Mouse (Mus musculus): ENCODE data around the gene Gab1.

Gab1 gene

GRCm38 (mm10) chr8:80823250-80823649, 57.1 kb downstream of the Gab1 start:
- in situ Hi-C loops (cut with MboI; ENCODE audit: low pct_unique_long_range_greater_than_20kb in 1 of 2, low sequenced_read_pairs in 2 of 2, unreplicated experiment in 1 of 2) = no loop called here

GRCm38 (mm10) chr8:80821367-80822225, 58.7 kb downstream of the Gab1 start:
- in situ Hi-C loops (cut with MboI; ENCODE audit: low pct_unique_long_range_greater_than_20kb in 1 of 2, low sequenced_read_pairs in 2 of 2, unreplicated experiment in 1 of 2) = no loop called here

GRCm38 (mm10) chr8:80818978-80819377, 61.3 kb downstream of the Gab1 start:
- in situ Hi-C loops (cut with MboI; ENCODE audit: low pct_unique_long_range_greater_than_20kb in 1 of 2, low sequenced_read_pairs in 2 of 2, unreplicated experiment in 1 of 2) = no loop called here

- in situ Hi-C loops (cut with MboI; ENCODE audit: low pct_unique_long_range_greater_than_20kb in 1 of 2, low sequenced_read_pairs in 2 of 2, unreplicated experiment in 1 of 2) = no loop called here
Observed at GRCm38 (mm10) chr8:80817065-80817464, 63.3 kb downstream of the Gab1 start.

GRCm38 (mm10) chr8:80815179-80815578, 65.1 kb downstream of the Gab1 start:
- in situ Hi-C loops (cut with MboI; ENCODE audit: low pct_unique_long_range_greater_than_20kb in 1 of 2, low sequenced_read_pairs in 2 of 2, unreplicated experiment in 1 of 2) = no loop called here

GRCm38 (mm10) chr8:80814087-80814791, 66.1 kb downstream of the Gab1 start:
- in situ Hi-C loops (cut with MboI; ENCODE audit: low pct_unique_long_range_greater_than_20kb in 1 of 2, low sequenced_read_pairs in 2 of 2, unreplicated experiment in 1 of 2) = no loop called here

- in situ Hi-C loops (cut with MboI; ENCODE audit: low pct_unique_long_range_greater_than_20kb in 1 of 2, low sequenced_read_pairs in 2 of 2, unreplicated experiment in 1 of 2) = no loop called here
Observed at GRCm38 (mm10) chr8:80813439-80813838, 66.9 kb downstream of the Gab1 start.

GRCm38 (mm10) chr8:80811591-80811991, 68.7 kb downstream of the Gab1 start:
- in situ Hi-C loops (cut with MboI; ENCODE audit: low pct_unique_long_range_greater_than_20kb in 1 of 2, low sequenced_read_pairs in 2 of 2, unreplicated experiment in 1 of 2) = no loop called here

GRCm38 (mm10) chr8:80810916-80811315, 69.4 kb downstream of the Gab1 start:
- in situ Hi-C loops (cut with MboI; ENCODE audit: low pct_unique_long_range_greater_than_20kb in 1 of 2, low sequenced_read_pairs in 2 of 2, unreplicated experiment in 1 of 2) = no loop called here

- in situ Hi-C loops (cut with MboI; ENCODE audit: low pct_unique_long_range_greater_than_20kb in 1 of 2, low sequenced_read_pairs in 2 of 2, unreplicated experiment in 1 of 2) = no loop called here
Observed at GRCm38 (mm10) chr8:80810442-80810841, 69.9 kb downstream of the Gab1 start.

- in situ Hi-C loops (cut with MboI; ENCODE audit: low pct_unique_long_range_greater_than_20kb in 1 of 2, low sequenced_read_pairs in 2 of 2, unreplicated experiment in 1 of 2) = no loop called here
Observed at GRCm38 (mm10) chr8:80807807-80808505, 72.4 kb downstream of the Gab1 start.

GRCm38 (mm10) chr8:80804066-80804619, 76.2 kb downstream of the Gab1 start:
- in situ Hi-C loops (cut with MboI; ENCODE audit: low pct_unique_long_range_greater_than_20kb in 1 of 2, low sequenced_read_pairs in 2 of 2, unreplicated experiment in 1 of 2) = no loop called here

- in situ Hi-C loops (cut with MboI; ENCODE audit: low pct_unique_long_range_greater_than_20kb in 1 of 2, low sequenced_read_pairs in 2 of 2, unreplicated experiment in 1 of 2) = no loop called here
Observed at GRCm38 (mm10) chr8:80798778-80799177, 81.5 kb downstream of the Gab1 start.

- in situ Hi-C loops (cut with MboI; ENCODE audit: low pct_unique_long_range_greater_than_20kb in 1 of 2, low sequenced_read_pairs in 2 of 2, unreplicated experiment in 1 of 2) = no loop called here
Observed at GRCm38 (mm10) chr8:80798198-80798777, 82.0 kb downstream of the Gab1 start.

- in situ Hi-C loops (cut with MboI; ENCODE audit: low pct_unique_long_range_greater_than_20kb in 1 of 2, low sequenced_read_pairs in 2 of 2, unreplicated experiment in 1 of 2) = no loop called here
Observed at GRCm38 (mm10) chr8:80796070-80796469, 84.2 kb downstream of the Gab1 start.

- in situ Hi-C loops (cut with MboI; ENCODE audit: low pct_unique_long_range_greater_than_20kb in 1 of 2, low sequenced_read_pairs in 2 of 2, unreplicated experiment in 1 of 2) = no loop called here
Observed at GRCm38 (mm10) chr8:80794585-80795509, 85.5 kb downstream of the Gab1 start.

GRCm38 (mm10) chr8:80793791-80794515, 86.4 kb downstream of the Gab1 start:
- in situ Hi-C loops (cut with MboI; ENCODE audit: low pct_unique_long_range_greater_than_20kb in 1 of 2, low sequenced_read_pairs in 2 of 2, unreplicated experiment in 1 of 2) = no loop called here
